Mouse (Mus musculus) ES-Bruce4 (cell line): ENCODE results near the gene Ssbp4. TPM values are rescaled to one million over a fixed set of nuclear protein-coding genes. Genes with fewer than 3 reads are reported as not detected.

ENCODE experiments used
- H3K27ac ChIP-seq: 2 replicates; pipeline ENCODE4 v1.5.1; 2012; ENCODE audit warnings: low read length, inconsistent platforms; ENCODE audit not compliant: insufficient read depth
- H3K27me3 ChIP-seq: 2 replicates; pipeline ENCODE4 v1.6.1; 2012; ENCODE audit warnings: mild to moderate bottlenecking, low read length, inconsistent platforms; ENCODE audit not compliant: control insufficient read depth, poor library complexity, insufficient read depth, severe bottlenecking
- H3K36me3 ChIP-seq: 2 replicates; pipeline ENCODE4 v1.6.1; 2012; ENCODE audit warnings: inconsistent platforms, mild to moderate bottlenecking, low read length, moderate library complexity; ENCODE audit not compliant: control insufficient read depth, poor library complexity, insufficient read depth, severe bottlenecking
- H3K4me1 ChIP-seq: one replicate; pipeline ENCODE4 v1.8.1; 2011; ENCODE audit warnings: low read length; ENCODE audit not compliant: control insufficient read depth, insufficient read depth
- H3K4me3 ChIP-seq: 2 replicates; pipeline ENCODE4 v1.5.1; 2011; ENCODE audit warnings: low read depth, mild to moderate bottlenecking, low read length
- H3K9ac ChIP-seq: 2 replicates; pipeline ENCODE4 v1.6.1; 2012; ENCODE audit warnings: low read depth, mild to moderate bottlenecking, inconsistent platforms; ENCODE audit not compliant: poor library complexity, severe bottlenecking
- H3K9me3 ChIP-seq: replicated peaks from 2 replicates; pipeline ENCODE4 v1.6.1; 2012; ENCODE audit warnings: mild to moderate bottlenecking, low read length, inconsistent platforms; ENCODE audit not compliant: control insufficient read depth, poor library complexity, insufficient read depth, severe bottlenecking
- CTCF ChIP-seq: IDR thresholded peaks from one replicate; pipeline ENCODE4 v1.8.1; 2011; ENCODE audit warnings: low read depth, low read length
- EP300 ChIP-seq: IDR thresholded peaks from 2 replicates; pipeline ENCODE4 v1.6.1; 2011; ENCODE audit warnings: low read depth, low read length; ENCODE audit not compliant: insufficient read depth
- POLR2A ChIP-seq: IDR thresholded peaks from one replicate; pipeline ENCODE4 v1.8.1; 2011; ENCODE audit warnings: low read length; ENCODE audit not compliant: insufficient read depth
- polyA plus RNA-seq: library from polyadenylated mRNA; stranded (reverse); fragments of >200 nt; gene quantifications from 2 replicates; pipeline ENCODE4 v1.2.4, GENCODE M21; 2011; ENCODE audit warnings: low read depth; ENCODE audit not compliant: missing spikeins, insufficient read depth, insufficient read length

The Ssbp4 gene
- polyA plus RNA-seq, 1 experiment = 50.2 TPM

GRCm38 (mm10) chr8:70565561-70565960, 43.1 kb downstream of the Ssbp4 start:
- Histone ChIP-seq H3K27ac (no peak overlapping the region), H3K9me3 (no peaks in the 10 kb centered on the region), H3K4me3 (no peak overlapping the region), H3K9ac (no peak overlapping the region), H3K4me1 (no peaks in the 10 kb centered on the region), H3K27me3 (no peaks in the 10 kb centered on the region), H3K36me3 (no peaks in the 10 kb centered on the region)
- TF ChIP-seq POLR2A (no peak), EP300 (no peak), CTCF (no peak)

GRCm38 (mm10) chr8:70564696-70565235, 43.9 kb downstream of the Ssbp4 start:
- no peaks in the 10 kb centered on the region for H3K27me3 ChIP-seq
- no peak overlapping the region for H3K9ac ChIP-seq
- H3K4me3 ChIP-seq = no peak overlapping the region
- H3K9me3 ChIP-seq = no peaks in the 10 kb centered on the region
- H3K27ac ChIP-seq = no peak overlapping the region
- no peaks in the 10 kb centered on the region for H3K4me1 ChIP-seq
- no peak for TF ChIP-seq CTCF
- no peak for TF ChIP-seq EP300
- TF ChIP-seq POLR2A = no peak
- H3K36me3 ChIP-seq = no peaks in the 10 kb centered on the region

GRCm38 (mm10) chr8:70563763-70564387, 44.8 kb downstream of the Ssbp4 start:
- Histone ChIP-seq H3K9ac (no peak overlapping the region), H3K27me3 (no peaks in the 10 kb centered on the region), H3K4me3 (no peak overlapping the region), H3K27ac (no peak overlapping the region), H3K36me3 (no peaks in the 10 kb centered on the region), H3K9me3 (no peaks in the 10 kb centered on the region), H3K4me1 (no peaks in the 10 kb centered on the region)
- no peak for TF ChIP-seq EP300
- TF ChIP-seq POLR2A = no peak
- TF ChIP-seq CTCF = no peak

GRCm38 (mm10) chr8:70562802-70563201, 45.9 kb downstream of the Ssbp4 start:
- Histone ChIP-seq H3K36me3 (no peaks in the 10 kb centered on the region), H3K27ac (no peak overlapping the region), H3K9me3 (no peaks in the 10 kb centered on the region), H3K27me3 (no peaks in the 10 kb centered on the region), H3K4me1 (no peaks in the 10 kb centered on the region), H3K9ac (no peak overlapping the region), H3K4me3 (no peak overlapping the region)
- TF ChIP-seq EP300 = no peak
- TF ChIP-seq CTCF = no peak
- TF ChIP-seq POLR2A = no peak

GRCm38 (mm10) chr8:70561809-70562535, 46.7 kb downstream of the Ssbp4 start:
- no peak overlapping the region for H3K27ac ChIP-seq
- no peaks in the 10 kb centered on the region for H3K4me1 ChIP-seq
- TF ChIP-seq CTCF (no peak), EP300 (no peak), POLR2A (no peak)
- no peak overlapping the region for H3K4me3 ChIP-seq
- no peaks in the 10 kb centered on the region for H3K9me3 ChIP-seq
- no peaks in the 10 kb centered on the region for H3K36me3 ChIP-seq
- H3K27me3 ChIP-seq = no peaks in the 10 kb centered on the region
- H3K9ac ChIP-seq = no peak overlapping the region

GRCm38 (mm10) chr8:70561357-70561756, 47.3 kb downstream of the Ssbp4 start:
- H3K9me3 ChIP-seq = no peaks in the 10 kb centered on the region
- H3K4me3 ChIP-seq = no peak overlapping the region
- H3K27me3 ChIP-seq = no peaks in the 10 kb centered on the region
- H3K4me1 ChIP-seq = no peaks in the 10 kb centered on the region
- no peak for TF ChIP-seq CTCF
- no peak for TF ChIP-seq POLR2A
- TF ChIP-seq EP300 = no peak
- H3K9ac ChIP-seq = no peak overlapping the region
- no peaks in the 10 kb centered on the region for H3K36me3 ChIP-seq
- no peak overlapping the region for H3K27ac ChIP-seq
